8 mouse cellular contexts compared by ENCODE assay signal in genomic region chr15:84167600-84167999, GRCm38 (mm10). TPM values are rescaled to one million over a fixed set of nuclear protein-coding genes. Genes with fewer than 3 reads are reported as not detected.
DNase-seq lines count a peak whose midpoint lies in the region.

Gene Pnpla3 (plus strand): TSS chr15:84167837.

- DNase-seq in adrenal gland, adult 2 months: peak; percentile 97
- peak; percentile 99 for DNase-seq in embryo, embryonic 11 days
- DNase-seq in gastrocnemius, postnatal 14 days: peak; percentile 97
- peak; percentile 81 for DNase-seq in induced T-regulatory cell, adult 2 months (ENCODE audit: low read depth)
- DNase-seq in left cerebral cortex, adult 8-10 months (ENCODE audit: low spot score in 2 of 2): peak; percentile 95 to 98
- peak; percentile 98 to 99 for DNase-seq in right cerebral cortex, postnatal 10 days (ENCODE audit: low spot score in 2 of 2)
- DNase-seq in urinary bladder, postnatal 14 days (ENCODE audit: low spot score): peak; percentile 95

- intact Hi-C loops in gastrocnemius, postnatal 14 days (cut with DNase I; ENCODE audit: low total_unique reads): no loop called here

- H3K27me3 ChIP-seq in megakaryocyte, embryonic 14.5 days (replicated peaks): peaks cover 35% of the 10 kb centered on the region

- H3K4me1 ChIP-seq in megakaryocyte, embryonic 14.5 days: peaks cover 31% of the 10 kb centered on the region

- H3K36me3 ChIP-seq in megakaryocyte, embryonic 14.5 days (replicated peaks; ENCODE audit: low read length): no peaks in the 10 kb centered on the region

- peak within 1 kb of the TSS; percentile 94 for H3K4me3 ChIP-seq in megakaryocyte, embryonic 14.5 days (replicated peaks)

- H3K9me3 ChIP-seq in megakaryocyte, embryonic 14.5 days: peaks cover 4% of the 10 kb centered on the region; the same call in 1 of the 2 replicates

RNA-seq across cellular contexts. Expression of gene Pnpla3, which starts in this region (rescaled TPM):
- total RNA-seq in adrenal gland, adult 2 months (2021): 10 to 100 TPM; 46.4 to 65.3 TPM
- polyA plus RNA-seq in adrenal gland, adult 2 months (2012; rRNA removed): 178 and 239 TPM in 2 replicates
- total RNA-seq in gastrocnemius, postnatal 14 days (2021): 10 to 100 TPM in 1 of 2 experiments, 1 to 10 TPM in 1; 3.1 to 10.6 TPM
- 10 to 100 TPM in 3 of 4 experiments, 1 to 10 TPM in 1; 9.3 to 12.4 (median 12.2) TPM for total RNA-seq in left cerebral cortex, adult 8-10 months (2022)
- not detected in 2 replicates for polyA plus RNA-seq in megakaryocyte, embryonic 14.5 days (2012; ENCODE audit: insufficient read depth, low replicate concordance)

Comparison
In these comparisons a context has a peak if more than half of its experiments do, and no peak if none do; other contexts are left out.
1. Peak in every context shown above with its lines: DNase-seq and H3K4me3 ChIP-seq.
2. RNA of gene Pnpla3 (polyA plus RNA-seq): 178 to 239 TPM in adrenal gland, adult 2 months; not detected in megakaryocyte, embryonic 14.5 days; every median in the first group is over 100 times any median in the second.